Mouse (Mus musculus) bone marrow, adult 2 months (tissue): ENCODE results near the gene Olfr212. TPM values are rescaled to one million over a fixed set of nuclear protein-coding genes. Genes with fewer than 3 reads are reported as not detected.
"Not testable (repeated sequence)": the region's sequence is repeated elsewhere in the genome, so short reads cannot be mapped to it uniquely, and the experiment has no call there.

Experiments
- H3K27ac ChIP-seq: fragments of 200-500 bp; 2 replicates; pipeline ENCODE4 v1.5.1; 2012; ENCODE audit warnings: low read depth, mild to moderate bottlenecking, control low read depth, inconsistent platforms, low read length; ENCODE audit not compliant: control insufficient read depth, poor library complexity, insufficient read depth
- H3K4me1 ChIP-seq: fragments of 200-500 bp; 2 replicates; pipeline ENCODE4 v1.6.1; 2011; ENCODE audit warnings: low read length; ENCODE audit not compliant: control insufficient read depth, insufficient read depth
- H3K4me3 ChIP-seq: fragments of 200-500 bp; replicated peaks from 2 replicates; pipeline ENCODE3; 2011; ENCODE audit warnings: mild to moderate bottlenecking, low read depth, low read length, control low read depth; ENCODE audit not compliant: control insufficient read depth
- CTCF ChIP-seq: fragments of 200-500 bp; IDR thresholded peaks from 2 replicates; pipeline ENCODE4 v1.5.1; 2011; ENCODE audit warnings: low read length, control low read depth; ENCODE audit not compliant: control insufficient read depth, insufficient read depth
- POLR2A ChIP-seq: fragments of 200-500 bp; IDR thresholded peaks from 2 replicates; pipeline ENCODE4 v1.6.1; 2011; ENCODE audit warnings: low read depth, mild to moderate bottlenecking, control low read depth, low read length, borderline replicate concordance; ENCODE audit not compliant: control insufficient read depth
- WGBS: fragments of 180-500 bp; shearing (Covaris S2); methylation state at CpG from one replicate; pipeline ENCODE4 v1.1.7; 2018; 5-methylcytosine and 5-hydroxymethylcytosine counted together
- polyA plus RNA-seq: library from polyadenylated mRNA; stranded (reverse); fragments of >200 nt; gene quantifications from 2 replicates; pipeline ENCODE4 v1.2.4, GENCODE M21; 2011; ENCODE audit warnings: low replicate concordance; ENCODE audit not compliant: missing spikeins, insufficient read depth, insufficient read length

The Olfr212 gene
- polyA plus RNA-seq, 1 experiment: not detected

- 60% methylated on average over 1 of the region's 1 CpGs for WGBS
Measured at GRCm38 (mm10) chr6:116495960-116496359, 10.4 kb upstream of the Olfr212 start.

GRCm38 (mm10) chr6:116514832-116515231 lies 8.5 kb downstream of the Olfr212 start:
- no peak for TF ChIP-seq CTCF
- H3K4me3 ChIP-seq: no peak overlapping the region
- H3K4me1 ChIP-seq: no peaks in the 10 kb centered on the region
- no peak overlapping the region for H3K27ac ChIP-seq

More at GRCm38 (mm10) chr6:116495960-116496359, 10.4 kb upstream of the Olfr212 start:
- TF ChIP-seq CTCF: no peak
- no peak for TF ChIP-seq POLR2A
- H3K4me1 ChIP-seq: no peaks in the 10 kb centered on the region
- H3K4me3 ChIP-seq: no peak overlapping the region
- no peak overlapping the region for H3K27ac ChIP-seq

- H3K4me3 ChIP-seq: no peak within 1 kb of the TSS
- no peak for TF ChIP-seq POLR2A
- no peak for TF ChIP-seq CTCF
- WGBS: 72% methylated on average over 1 of the region's 1 CpGs
Measured at GRCm38 (mm10) chr6:116538156-116538555, 31.8 kb downstream of the Olfr212 start, which contains the start of gene Olfr213. Olfr213 (plus strand) TSS chr6:116538456.

GRCm38 (mm10) chr6:116542500-116542899 lies 36.2 kb downstream of the Olfr212 start:
- 27% methylated on average over 2 of the region's 2 CpGs for WGBS
- no peak for TF ChIP-seq POLR2A
- TF ChIP-seq CTCF: no peak
- H3K4me1 ChIP-seq: no peaks in the 10 kb centered on the region
- H3K4me3 ChIP-seq: no peak overlapping the region
- H3K27ac ChIP-seq: no peak overlapping the region

More at GRCm38 (mm10) chr6:116538156-116538555, 31.8 kb downstream of the Olfr212 start, which contains the start of gene Olfr213:
- Histone ChIP-seq H3K4me1 (no peaks in the 10 kb centered on the region), H3K27ac (no peak within 1 kb of the TSS)

- not testable (repeated sequence) for H3K4me3 ChIP-seq, H3K27ac ChIP-seq, H3K4me1 ChIP-seq
- 86% methylated on average over 11 of the region's 11 CpGs for WGBS
Measured at GRCm38 (mm10) chr6:116550841-116551240, 44.5 kb downstream of the Olfr212 start, which contains the start of gene Gm5580. Gm5580 (plus strand) TSS chr6:116551141.

- Histone ChIP-seq H3K4me1 (no peaks in the 10 kb centered on the region), H3K27ac (no peak within 1 kb of the TSS), H3K4me3 (no peak within 1 kb of the TSS)
- TF ChIP-seq CTCF (no peak), POLR2A (no peak)
- 65% methylated on average over 1 of the region's 1 CpGs for WGBS
Measured at GRCm38 (mm10) chr6:116553935-116554334, 47.6 kb downstream of the Olfr212 start, which contains the start of gene Olfr214. Olfr214 (plus strand) TSS chr6:116554235.

- 70% methylated on average over 3 of the region's 3 CpGs for WGBS
- H3K27ac ChIP-seq: no peak overlapping the region
- H3K4me1 ChIP-seq: no peaks in the 10 kb centered on the region
- TF ChIP-seq CTCF (no peak), POLR2A (no peak)
- no peak overlapping the region for H3K4me3 ChIP-seq
Measured at GRCm38 (mm10) chr6:116554952-116555351, 48.6 kb downstream of the Olfr212 start.

Other genes with a start within 250 kb of the Olfr212 start
- gene Zfand4, start 242.3 kb upstream of the Olfr212 start, polyA plus RNA-seq: 4.3 and 13.8 TPM in 2 replicates
- 61.5 and 67.5 TPM in 2 replicates for gene March8, start 168.5 kb upstream of the Olfr212 start, polyA plus RNA-seq
- 16.1 and 17.9 TPM in 2 replicates for gene Alox5, start 45.3 kb upstream of the Olfr212 start, polyA plus RNA-seq
- gene Olfr211, start 17.4 kb upstream of the Olfr212 start, polyA plus RNA-seq: not detected in 2 replicates
- gene Olfr213, start 31.9 kb downstream of the Olfr212 start, polyA plus RNA-seq: not detected in 2 replicates
- gene Gm5580, start 44.6 kb downstream of the Olfr212 start, polyA plus RNA-seq: not detected in 2 replicates
- not detected in 2 replicates for gene Olfr214, start 47.7 kb downstream of the Olfr212 start, polyA plus RNA-seq
- gene Olfr215, start 77.7 kb downstream of the Olfr212 start, polyA plus RNA-seq: not detected in 2 replicates
- gene Zfp422, start 122.5 kb downstream of the Olfr212 start, polyA plus RNA-seq: 7.1 and 12.1 TPM in 2 replicates
- gene Depp1, start 144.1 kb downstream of the Olfr212 start, polyA plus RNA-seq: 11.9 and 15.0 TPM in 2 replicates
- gene Rassf4, start 167.4 kb downstream of the Olfr212 start, polyA plus RNA-seq: 8.8 and 18.3 TPM in 2 replicates
- gene Tmem72, start 210.4 kb downstream of the Olfr212 start, polyA plus RNA-seq: not detected in 2 replicates